Mouse (Mus musculus): ENCODE data around the gene Rnase2b.
A peak's percentile ranks its signal among the peaks of the same experiment; 100 is the strongest.
"Not testable (repeated sequence)": the region's sequence is repeated elsewhere in the genome, so short reads cannot be mapped to it uniquely, and the experiment has no call there.

The Rnase2b gene

GRCm38 (mm10) chr14:51152249-51152870 lies 9.7 kb upstream of the Rnase2b start:
- no peak for DNase-seq (ENCODE audit: inconsistent ontology term)

DNA sequence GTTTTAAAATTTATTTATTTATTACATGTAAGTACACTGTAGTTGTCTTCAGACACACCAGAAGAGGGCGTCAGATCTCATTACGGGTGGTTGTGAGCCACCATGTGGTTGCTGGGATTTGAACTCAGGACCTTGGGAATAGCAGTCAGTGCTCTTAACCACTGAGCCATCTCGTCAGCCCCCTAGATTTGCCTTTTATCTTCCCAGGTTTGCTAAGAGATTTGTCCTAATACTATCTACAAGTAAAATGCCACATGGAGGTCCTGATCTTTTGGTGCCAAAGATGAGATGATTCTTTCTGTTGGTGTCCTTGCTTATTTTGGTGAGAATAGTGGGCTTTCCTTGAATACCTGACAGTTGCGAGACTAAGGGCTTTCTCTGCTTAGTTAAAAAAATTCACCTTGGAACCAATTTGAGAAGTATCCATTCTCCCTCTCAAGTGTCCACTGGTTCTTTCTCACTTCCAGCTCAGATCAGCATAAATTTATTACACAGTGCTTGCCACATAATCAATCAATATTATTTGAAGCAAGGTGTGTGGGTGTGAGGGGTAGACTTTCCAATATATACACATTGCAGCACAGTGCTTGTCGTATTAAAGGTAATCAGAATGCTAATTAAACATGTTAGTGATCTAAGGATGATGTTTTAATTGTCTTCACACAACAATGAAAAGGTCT lies 5.9 kb upstream of the Rnase2b start:
- no peak for DNase-seq (ENCODE audit: inconsistent ontology term)

DNA sequence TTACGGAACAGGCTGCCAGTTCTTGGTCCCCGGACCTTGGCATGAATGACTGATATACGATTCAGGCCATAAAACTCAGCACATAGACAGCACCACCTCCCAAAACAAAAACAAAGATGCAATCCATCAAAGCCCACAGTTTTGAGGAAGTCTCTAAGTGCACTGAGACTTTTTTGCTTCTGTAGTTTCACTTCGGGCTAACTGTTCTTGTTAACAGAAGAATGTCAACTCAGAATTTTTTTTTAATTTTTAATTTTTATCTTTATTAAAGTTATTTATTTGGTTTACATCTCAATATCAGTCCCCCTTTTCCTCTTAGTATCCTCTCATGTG lies 5.4 kb upstream of the Rnase2b start:
- no peak for DNase-seq (ENCODE audit: inconsistent ontology term)

DNA sequence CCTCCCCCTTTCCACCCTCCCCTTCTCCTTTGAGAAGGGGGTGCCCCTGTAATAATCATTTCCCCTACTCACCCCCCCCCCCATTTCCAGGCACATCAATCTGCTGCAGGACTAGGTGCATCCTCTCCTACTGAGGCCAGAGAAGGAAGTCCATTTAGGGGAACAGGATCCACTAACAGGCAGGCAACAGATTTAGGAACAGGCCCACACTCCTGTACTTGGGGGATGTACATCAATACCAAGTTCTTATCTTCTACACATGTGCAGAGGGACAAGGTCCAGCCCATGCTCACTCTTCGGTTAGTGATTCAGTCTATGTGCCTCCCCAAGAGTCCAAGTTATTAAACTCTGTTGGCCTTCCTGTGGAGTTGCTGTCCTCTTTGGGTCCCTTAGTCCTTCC lies 5.0 kb upstream of the Rnase2b start:
- no peak for DNase-seq (ENCODE audit: inconsistent ontology term)

DNA sequence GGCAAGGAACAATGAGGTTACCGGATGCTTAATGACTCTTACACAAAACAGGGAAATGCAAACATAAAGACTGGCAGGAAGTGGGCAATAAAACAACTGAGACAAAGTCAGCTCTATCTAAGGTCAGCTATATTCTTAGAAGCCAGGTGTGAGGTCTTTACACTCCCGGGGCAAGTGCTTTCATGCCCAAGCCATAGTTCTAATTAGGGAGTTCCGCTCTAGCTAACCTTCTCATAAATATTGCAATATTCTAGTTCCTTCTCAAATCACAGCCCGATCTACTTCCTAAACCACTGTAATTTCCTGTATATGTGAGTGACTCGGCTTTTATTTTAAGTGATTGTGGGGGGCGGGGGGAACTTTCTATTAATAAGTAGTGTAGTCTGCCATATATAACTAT lies 1.3 kb downstream of the Rnase2b start:
- DNase-seq (ENCODE audit: inconsistent ontology term): not testable (repeated sequence)

- DNase-seq (ENCODE audit: inconsistent ontology term): no peak
Observed at GRCm38 (mm10) chr14:51165435-51165834, 3.4 kb downstream of the Rnase2b start.

DNA sequence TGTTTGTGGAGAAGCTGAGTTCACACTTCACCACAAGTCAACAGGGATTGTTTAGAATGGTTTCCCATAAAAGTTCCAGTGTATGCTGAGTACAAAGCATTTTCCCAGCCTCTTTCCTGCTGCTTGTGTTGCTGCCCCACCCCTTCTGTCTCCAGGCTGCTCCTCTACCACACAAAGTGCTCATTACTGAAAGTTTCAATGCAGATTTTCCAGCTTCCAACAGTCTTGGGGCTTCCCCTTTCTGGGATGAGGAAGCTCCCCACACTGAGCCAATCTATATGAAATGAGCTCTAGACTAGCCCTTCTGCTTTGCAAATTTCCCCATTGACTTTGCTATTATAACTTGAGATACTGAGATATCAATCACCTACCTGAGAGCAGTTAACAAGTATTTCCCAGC lies 4.0 kb downstream of the Rnase2b start:
- DNase-seq (ENCODE audit: inconsistent ontology term): no peak

DNA sequence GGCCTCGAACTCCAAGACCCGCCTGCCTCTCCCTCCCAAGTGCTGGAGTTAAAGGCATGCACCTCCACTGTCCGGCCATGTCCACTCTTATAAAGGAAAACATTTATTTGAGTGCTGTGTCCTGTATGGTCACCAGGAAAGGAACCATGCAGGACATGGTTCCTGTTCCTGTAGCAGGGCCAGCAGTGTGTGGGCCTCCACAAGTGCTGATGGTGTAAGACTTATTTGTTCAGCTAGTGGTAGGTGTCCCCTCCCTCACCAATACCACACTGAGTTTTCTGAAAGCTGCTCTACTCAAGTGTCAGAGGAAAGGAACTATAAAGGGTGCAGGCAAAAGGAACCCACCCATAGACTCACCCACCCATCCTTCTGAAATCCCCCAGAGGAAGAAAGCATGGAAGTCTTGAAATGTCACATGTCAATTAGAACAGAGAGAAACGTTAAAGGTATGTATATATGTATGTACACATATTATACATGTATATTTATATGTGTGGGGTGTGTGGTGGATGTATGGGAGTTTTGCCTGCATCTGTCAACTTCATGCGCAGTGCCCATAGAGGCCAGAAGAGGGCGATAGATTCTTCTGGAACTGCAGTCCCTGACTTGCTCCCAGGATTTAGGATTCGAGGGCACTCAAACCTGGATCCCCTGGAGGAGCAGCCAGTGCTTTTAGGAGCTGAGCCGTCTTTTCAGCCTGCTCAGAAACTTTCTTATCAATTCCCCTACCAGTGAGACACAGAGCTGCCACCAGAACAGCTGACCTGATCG lies 10.2 kb downstream of the Rnase2b start:
- not testable (repeated sequence) for DNase-seq (ENCODE audit: inconsistent ontology term)

DNA sequence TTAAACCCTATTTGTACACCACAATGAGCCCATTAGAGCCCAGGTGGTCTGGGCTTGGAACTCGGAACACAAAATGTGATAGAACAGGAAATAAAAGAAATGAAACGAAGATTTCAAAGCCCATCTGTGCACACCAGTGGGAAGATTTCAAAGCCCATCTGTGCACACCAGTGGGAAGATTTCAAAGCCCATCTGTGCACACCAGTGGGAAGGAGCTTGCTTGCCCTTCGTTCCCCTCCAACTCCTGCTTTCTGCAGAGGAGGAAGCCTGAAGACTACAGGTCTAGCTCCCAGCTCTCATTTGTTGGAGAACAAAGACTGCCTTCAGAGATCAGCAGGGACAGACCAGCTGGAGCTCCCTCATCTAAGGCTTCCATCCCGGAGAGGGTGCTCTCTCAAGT lies 10.9 kb downstream of the Rnase2b start:
- not testable (repeated sequence) for DNase-seq (ENCODE audit: inconsistent ontology term)

DNA sequence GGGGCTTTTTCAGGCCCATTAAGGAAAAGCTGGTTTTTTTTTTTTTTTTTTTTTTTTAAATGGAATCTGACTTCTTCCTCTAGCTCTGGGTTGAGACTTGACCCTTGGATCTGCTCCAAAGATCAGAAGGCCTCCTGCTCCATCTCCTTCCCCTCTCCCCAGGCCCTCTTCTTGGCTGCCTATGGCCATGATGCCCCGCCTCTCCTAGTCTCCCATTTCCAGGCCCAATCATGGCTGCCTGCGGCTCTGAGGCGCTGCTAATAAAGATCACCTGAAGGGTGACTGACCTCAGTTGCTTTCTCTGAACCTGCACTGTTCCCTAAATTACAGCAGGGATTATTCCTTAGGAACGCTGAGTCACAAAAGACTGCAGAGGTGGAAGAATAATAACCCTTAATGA lies 11.8 kb downstream of the Rnase2b start:
- DNase-seq (ENCODE audit: inconsistent ontology term): no peak

DNA sequence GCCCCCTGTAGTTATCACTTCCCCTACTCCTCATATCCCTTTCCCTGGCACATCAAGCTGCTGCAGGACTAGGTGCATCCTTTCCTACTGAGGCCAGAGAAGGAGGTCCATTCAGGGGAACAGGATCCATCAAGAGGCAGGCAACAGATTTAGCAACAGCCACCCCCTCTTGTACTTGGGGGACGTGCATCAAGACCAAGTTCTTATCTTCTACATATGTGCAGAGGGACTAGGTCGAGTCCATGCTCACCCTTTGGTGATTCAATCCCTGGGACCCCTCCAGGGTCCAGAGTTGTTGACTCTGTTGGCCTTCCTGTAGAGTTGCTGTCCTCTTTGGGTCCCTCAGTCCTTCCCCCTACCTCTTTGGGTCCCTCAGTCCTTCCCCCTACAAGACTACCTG lies 19.0 kb downstream of the Rnase2b start:
- not testable (repeated sequence) for DNase-seq (ENCODE audit: inconsistent ontology term)

DNA sequence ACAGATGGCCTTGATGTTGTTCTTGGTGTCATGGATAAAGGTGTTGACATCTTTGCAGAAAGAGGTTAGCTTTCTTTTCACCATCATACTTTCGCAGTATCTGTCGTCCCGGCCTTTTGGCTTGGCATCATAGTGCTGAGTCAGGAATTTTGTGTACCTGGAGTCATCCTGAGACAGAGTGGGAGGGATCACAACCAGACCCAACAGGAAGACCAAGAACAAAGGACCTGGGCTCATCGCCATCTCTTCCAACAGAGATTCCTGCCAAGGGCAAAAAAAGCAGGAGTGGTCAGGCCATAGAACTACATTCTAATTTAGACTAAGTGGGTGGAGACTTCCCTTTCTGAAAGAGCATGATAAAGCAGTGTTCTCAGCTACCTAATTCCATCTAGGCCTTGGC lies 33.6 kb downstream of the Rnase2b start:
- DNase-seq (ENCODE audit: inconsistent ontology term): peak; percentile 2

DNA sequence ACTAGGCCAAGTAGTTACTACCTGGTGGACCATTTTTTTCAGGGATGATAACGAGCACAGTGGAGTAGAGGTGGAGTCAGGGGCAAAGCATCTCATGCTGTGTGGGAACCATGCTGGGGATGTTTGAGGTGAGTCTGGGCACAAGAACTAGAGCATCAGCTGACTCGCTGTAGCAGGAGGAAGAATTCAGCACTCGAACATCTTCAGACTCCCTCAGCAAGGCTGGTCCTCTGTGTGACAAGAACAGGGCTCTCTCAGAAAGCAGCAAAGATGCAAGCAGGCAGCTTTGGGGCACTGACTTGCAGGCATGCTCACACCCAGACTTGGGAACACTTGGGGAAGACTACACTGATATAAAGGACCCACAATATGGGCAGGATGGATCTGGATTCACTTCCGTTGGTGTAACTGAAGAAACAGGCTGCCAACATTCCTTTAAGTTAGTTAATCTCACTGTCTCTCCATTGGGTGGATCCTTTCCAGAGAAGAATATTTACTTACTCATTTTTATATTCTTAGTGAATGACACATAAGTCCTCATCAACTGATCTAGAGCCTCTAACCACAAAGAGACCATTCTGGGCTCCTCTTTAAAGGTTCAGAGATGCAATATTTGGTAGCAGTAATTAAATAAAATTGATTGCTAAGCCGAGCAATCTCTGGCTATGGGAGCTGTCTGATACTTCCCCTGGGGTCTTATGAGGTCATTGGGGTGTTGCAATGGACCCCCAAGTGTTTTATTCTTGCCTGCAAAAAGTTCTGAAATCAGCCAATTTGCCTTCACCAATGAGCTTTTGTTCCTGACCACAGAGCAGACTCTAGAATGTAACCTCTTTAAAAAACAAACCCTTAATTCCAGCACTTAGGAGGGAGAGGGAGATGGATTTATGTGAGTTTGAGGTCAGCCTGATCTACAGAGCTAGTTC lies 37.3 kb downstream of the Rnase2b start, which contains the start of gene Ang2:
Ang2 (minus strand) TSS at position 51 of the 926 bp plus-strand sequence.
- DNase-seq (ENCODE audit: inconsistent ontology term): peak; percentile 87

DNA sequence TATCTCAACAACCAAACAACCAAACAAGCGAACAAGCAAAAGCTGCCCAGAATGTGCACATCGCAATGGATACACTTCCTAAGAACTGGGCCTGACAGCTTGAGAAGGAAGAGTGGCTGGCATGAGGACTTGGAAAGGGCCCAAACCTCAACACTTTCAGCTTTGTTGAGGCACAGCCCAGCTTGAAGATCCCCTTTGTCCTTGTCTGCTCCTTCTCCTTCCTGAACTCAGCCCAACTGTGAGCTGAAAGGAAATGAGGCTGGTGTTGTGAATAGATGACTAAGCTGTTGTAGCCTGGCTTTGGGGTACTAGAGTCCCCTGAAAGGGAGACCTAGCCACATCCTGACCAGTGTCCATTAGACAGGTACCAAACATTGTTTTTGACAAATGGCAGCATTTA lies 38.0 kb downstream of the Rnase2b start:
- peak; percentile 86 for DNase-seq (ENCODE audit: inconsistent ontology term)

DNA sequence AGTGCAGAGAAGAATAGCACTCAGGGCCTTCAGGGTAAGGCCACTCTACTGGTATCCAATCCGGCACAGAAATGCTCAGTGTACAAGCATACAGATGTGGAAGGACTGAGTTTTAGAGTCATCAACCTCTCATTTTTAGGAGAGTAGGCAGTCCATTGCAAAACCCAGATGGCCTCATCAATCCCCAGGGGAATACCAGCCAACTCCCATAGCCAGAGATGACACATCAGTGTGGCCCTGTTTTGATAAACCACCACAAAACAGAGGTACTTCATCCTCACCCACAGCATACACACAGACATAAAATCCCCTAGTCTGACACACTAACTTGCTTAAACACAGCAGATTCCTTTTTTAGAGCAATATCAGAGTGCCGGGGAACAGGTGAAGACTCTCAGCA lies 38.4 kb downstream of the Rnase2b start:
- DNase-seq (ENCODE audit: inconsistent ontology term): no peak

GRCm38 (mm10) chr14:51203115-51203514 lies 41.1 kb downstream of the Rnase2b start, which contains the start of gene Ear14:
Gene Ear14 (plus strand): TSS chr14:51203391.
- no peak for DNase-seq (ENCODE audit: inconsistent ontology term)
